Mouse (Mus musculus) thymus, postnatal 25 days (tissue): ENCODE measurements around the gene Arhgef7.
"Not testable (repeated sequence)": the region's sequence is repeated elsewhere in the genome, so short reads cannot be mapped to it uniquely, and the experiment has no call there.

ENCODE experiments used
- DNase-seq: peaks from one replicate; pipeline ENCODE4 v3.0.0; 2022

The Arhgef7 gene

DNA sequence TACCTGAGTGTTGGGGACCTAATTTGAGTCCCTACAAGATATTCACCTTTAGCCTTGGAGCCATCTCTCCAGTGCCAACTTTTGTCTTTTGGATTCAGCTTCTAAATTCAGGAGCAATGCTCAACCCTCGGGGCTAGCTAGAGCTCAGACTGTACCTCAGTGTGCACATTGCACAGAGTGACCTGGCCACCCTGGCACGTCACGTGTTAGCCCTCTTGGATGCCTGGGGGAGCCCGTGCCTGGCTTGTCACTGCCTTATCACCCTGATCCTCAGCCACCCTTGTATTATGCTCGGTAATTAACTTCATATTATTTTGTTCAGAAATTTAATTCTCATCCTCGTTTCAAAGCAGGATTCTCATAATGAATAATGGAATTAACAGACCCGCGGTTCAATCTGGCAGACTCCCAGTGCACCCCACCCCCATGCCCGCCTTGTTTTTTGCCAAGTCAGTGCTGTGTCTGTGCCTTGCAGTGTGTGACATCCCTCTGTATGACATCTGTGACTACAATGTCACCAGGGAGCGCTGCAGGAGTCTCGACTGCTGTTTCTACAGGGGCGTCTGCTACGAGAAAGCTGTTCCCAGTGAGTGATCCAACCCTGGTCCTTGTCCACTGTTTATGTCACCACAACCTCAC is 116.3 kb downstream of the Arhgef7 start:
- DNase-seq: no peak

DNA sequence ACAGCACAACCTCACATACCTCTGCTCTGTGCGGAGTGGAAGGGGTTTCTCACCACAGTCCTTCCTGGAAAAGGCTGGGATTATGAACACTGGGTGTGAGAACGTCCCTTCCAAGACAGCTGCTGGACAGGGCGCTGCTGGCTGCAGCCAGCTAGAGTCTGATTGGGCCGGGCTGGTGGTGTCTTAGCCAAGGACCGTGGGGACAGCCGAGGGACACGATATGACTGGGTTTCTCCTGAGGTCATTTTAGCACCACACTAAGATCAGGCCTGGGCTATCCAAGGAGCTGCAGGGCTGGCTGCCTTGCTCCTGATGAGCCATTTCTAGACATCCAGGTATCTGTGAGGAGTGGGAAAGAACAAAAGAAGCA is 116.8 kb downstream of the Arhgef7 start:
- no peak for DNase-seq

DNA sequence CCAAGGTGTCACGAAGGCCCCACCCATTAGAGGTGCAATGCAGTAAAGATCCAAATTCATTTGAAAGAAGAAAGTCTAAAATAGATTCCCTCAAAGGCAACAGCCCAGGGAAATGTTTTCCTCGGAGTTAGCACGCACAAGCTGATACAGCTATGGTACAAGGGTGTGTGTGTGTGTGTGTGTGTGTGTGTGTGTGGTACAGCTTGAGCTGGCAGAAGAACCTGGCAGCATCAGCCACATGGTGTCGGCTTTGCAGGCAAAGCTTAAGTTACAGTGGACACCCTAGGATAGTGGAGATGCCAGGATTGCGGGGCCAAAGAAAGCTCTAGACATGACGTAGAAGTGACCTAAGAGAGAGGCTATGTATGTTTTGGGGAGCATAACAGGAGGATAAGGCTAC is 119.3 kb downstream of the Arhgef7 start:
- no peak for DNase-seq

DNA sequence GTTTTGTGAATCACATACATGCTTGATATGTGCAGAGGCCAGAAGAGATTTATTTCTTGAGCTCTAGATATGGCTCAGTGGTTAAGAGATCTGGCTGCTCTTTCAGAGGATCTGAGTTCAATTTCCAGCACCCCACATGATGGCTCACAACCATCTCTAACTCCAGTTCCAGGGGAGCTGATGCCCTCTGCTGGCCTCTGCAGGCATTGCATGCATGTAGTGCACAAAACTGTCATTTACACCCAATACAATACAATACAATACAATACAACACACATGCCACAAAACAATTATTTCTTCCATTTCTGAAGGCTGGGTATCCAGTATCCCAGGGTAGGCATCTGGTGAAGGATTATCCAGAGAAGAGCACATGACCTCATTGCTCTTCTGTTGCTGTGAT is 140.3 kb downstream of the Arhgef7 start:
- no peak for DNase-seq

DNA sequence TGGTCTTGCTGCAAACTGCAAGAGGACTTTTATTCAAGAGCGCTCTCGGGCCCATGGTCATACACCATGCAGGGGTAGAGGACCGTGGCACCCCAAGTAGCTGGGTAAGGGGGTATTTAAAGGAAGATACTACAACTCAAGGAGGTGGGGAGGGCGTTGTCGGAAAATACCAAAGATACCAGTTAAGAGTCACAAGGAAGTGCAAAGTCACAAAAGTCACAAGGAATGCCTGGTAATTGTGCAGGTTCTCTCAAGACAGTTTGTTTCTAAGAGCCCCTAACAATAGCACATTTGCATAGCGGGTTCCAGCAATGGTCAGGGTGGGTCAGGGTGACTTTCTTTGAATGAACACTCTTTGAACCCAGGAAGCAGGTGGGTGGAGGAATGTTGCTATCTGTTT is 146.7 kb downstream of the Arhgef7 start:
- DNase-seq: not testable (repeated sequence)

DNA sequence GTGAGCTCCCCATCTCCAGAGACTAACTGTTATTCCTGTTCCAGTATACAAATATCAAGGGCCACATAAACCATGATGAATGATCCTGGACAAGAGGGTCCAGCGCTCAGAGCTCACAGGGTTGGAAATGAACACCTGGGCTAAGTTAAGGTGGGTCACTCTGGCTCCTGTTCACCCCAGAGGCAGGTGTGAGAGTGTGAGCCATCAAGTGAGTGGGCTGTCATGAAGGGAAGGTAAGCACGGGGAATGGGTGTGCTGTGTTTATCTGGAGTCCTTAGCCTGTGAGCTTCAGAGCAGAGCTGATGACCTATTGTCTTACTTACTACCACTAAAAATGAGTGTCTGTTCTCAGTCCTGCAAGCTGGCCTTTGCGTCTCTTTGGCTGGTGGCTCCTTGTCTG is 157.1 kb downstream of the Arhgef7 start:
- no peak for DNase-seq
